Mouse (Mus musculus): ENCODE measurements around the gene Flnb.

- TF ChIP-seq POLR2A (IDR thresholded peaks at IDR 0.05; ENCODE audit: insufficient read length, low read depth): no peak
- TF ChIP-seq CEBPB (IDR thresholded peaks at IDR 0.05; ENCODE audit: insufficient read depth, poor library complexity, severe bottlenecking): no peak
- no peak for TF ChIP-seq REST (IDR thresholded peaks at IDR 0.05; ENCODE audit: insufficient read depth, insufficient read length)
- no peak for TF ChIP-seq USF1 (IDR thresholded peaks at IDR 0.05; ENCODE audit: low read depth)
These were observed 10.0 kb upstream of the Flnb start for GRCm38 (mm10) chr14:7807711-7808110.
